Mouse (Mus musculus) embryonic facial prominence, embryonic 10.5 days (tissue): ENCODE data around the gene Cyfip1. TPM values are rescaled to one million over a fixed set of nuclear protein-coding genes. Genes with fewer than 3 reads are reported as not detected.

ENCODE experiments used
- DNase-seq: peaks from one replicate; pipeline ENCODE4 v3.0.0-alpha.2; 2017; ENCODE audit warnings: low spot score
- H3K27ac ChIP-seq: fragments of 300-500 bp; sonication (generic); replicated peaks from 2 replicates; pipeline ENCODE4 v1.5.1; 2016; ENCODE audit warnings: mild to moderate bottlenecking
- H3K27me3 ChIP-seq: fragments of 300-500 bp; sonication (generic); replicated peaks from 2 replicates; pipeline ENCODE4 v1.6.1; 2016; ENCODE audit warnings: low read depth, mild to moderate bottlenecking; ENCODE audit not compliant: poor library complexity, severe bottlenecking
- H3K36me3 ChIP-seq: fragments of 300-500 bp; sonication (generic); replicated peaks from 2 replicates; pipeline ENCODE4 v1.6.1; 2016; ENCODE audit warnings: mild to moderate bottlenecking, moderate library complexity
- H3K4me1 ChIP-seq: fragments of 300-500 bp; sonication (generic); 2 replicates; pipeline ENCODE4 v1.6.1; 2016
- H3K4me3 ChIP-seq: fragments of 300-500 bp; sonication (generic); 2 replicates; pipeline ENCODE4 v1.5.1; 2016; ENCODE audit warnings: mild to moderate bottlenecking, moderate library complexity
- H3K9me3 ChIP-seq: fragments of 300-500 bp; sonication (generic); 2 replicates; pipeline ENCODE4 v1.6.1; 2016; ENCODE audit warnings: mild to moderate bottlenecking
- WGBS: fragments of 180-500 bp; shearing (Covaris S2); methylation state at CpG from one replicate; pipeline ENCODE4 v1.1.7; 2016; 5-methylcytosine and 5-hydroxymethylcytosine counted together
- polyA plus RNA-seq: library from polyadenylated mRNA; unstranded; fragments of >200 nt; fragmentation: Nextera tagmentation; extraction: Ambion mirVana; gene quantifications from 2 replicates; pipeline ENCODE4 v1.2.1, GENCODE M21; 2016

The Cyfip1 gene
- polyA plus RNA-seq, 1 experiment from 2014 or later, result 110 TPM

DNA sequence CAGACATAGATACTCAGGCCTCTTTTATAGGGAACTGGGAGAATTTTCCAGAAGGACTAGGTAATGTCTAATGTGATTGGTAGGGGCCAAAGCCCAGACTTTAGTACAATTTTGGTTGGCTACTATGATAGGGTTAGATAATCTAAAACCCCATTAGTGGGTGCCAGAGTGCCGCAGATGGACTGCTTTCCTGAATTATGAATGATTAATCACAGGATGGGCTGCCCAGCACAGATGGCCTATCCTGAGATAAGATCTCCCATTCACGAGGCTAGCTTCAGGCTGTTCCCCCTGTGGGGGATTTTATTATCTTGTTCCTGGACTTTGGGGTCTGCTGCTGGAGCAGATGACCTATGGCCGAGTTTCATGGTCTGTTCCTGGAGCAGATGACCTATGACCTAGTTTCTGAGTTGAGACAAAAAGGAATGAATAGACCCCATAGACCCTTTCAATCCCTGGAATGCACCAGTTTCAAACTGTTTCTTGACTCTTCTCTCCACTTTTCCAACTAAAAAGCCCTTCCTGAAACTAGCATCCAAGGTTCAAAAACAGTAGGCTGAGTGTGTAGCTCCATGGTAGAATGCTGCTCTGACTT is 125.4 kb downstream of the Cyfip1 start:
- H3K27ac ChIP-seq, result no peak overlapping the region
- peak; percentile 9 for DNase-seq
- H3K4me3 ChIP-seq, result no peak overlapping the region
- no peaks in the 10 kb centered on the region for H3K36me3 ChIP-seq
- H3K9me3 ChIP-seq, result no peaks in the 10 kb centered on the region
- no peaks in the 10 kb centered on the region for H3K27me3 ChIP-seq
- WGBS, result 29% methylated on average over 3 of the region's 3 CpGs
- peaks cover 26% of the 10 kb centered on the region for H3K4me1 ChIP-seq

DNA sequence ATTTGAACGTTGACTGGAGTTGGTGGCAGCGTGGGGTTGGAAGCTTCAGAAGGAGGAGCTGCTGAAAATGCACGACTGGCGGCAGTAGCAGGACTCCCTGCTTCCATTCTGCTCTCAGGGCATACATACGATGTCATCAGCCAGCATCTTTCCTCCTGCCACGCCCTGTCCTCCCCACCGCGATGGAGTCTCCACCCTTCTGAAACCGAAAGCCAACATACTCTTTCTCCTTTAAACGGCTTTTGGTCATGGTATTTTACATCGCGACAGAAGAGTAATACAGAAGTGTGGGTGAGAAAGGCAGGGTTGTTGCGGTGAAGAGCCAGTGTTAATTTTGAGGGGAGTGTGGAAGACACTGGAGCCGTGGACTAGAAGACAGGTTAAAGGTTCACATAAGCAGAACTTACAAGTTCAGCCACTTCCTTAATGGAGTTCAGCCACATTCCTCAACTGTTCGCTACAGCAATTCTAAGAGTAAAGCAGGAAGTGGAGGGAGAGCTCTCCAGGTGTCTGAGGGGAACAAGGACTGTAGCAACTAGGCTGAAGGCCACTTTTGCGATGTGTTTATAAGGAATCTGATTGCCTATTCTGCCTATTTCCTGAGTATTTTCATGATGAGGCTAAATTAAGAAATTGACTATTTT is 126.8 kb downstream of the Cyfip1 start:
- peak overlapping the region; percentile 37; the same call in 1 of the 2 replicates for H3K4me3 ChIP-seq
- H3K9me3 ChIP-seq, result no peaks in the 10 kb centered on the region
- H3K27me3 ChIP-seq, result no peaks in the 10 kb centered on the region
- peaks cover 19% of the 10 kb centered on the region for H3K4me1 ChIP-seq
- DNase-seq, result no peak
- WGBS, result 41% methylated on average over 16 of the region's 16 CpGs
- H3K36me3 ChIP-seq, result no peaks in the 10 kb centered on the region
- no peak overlapping the region for H3K27ac ChIP-seq

DNA sequence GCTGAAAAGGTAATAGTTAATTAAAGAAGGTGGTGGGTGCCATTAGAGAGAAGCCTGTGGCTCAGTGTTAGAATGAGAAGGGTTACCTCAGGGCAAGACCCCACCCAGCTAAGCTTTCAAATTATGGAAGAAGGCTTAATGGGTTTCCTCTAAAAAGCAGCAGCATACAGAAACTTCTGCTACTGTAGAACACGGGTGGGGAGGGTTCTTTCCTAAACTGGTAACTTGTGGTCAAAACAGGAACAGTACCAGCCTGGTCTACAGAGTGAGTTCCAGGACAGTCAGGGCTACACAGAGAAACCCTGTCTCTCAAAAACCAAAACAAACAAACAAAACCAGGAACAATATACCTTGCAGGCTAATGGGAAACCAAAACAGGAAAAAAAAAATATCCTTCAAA is 127.9 kb downstream of the Cyfip1 start:
- 67% methylated on average over 1 of the region's 1 CpGs for WGBS
- H3K4me1 ChIP-seq, result peaks cover 19% of the 10 kb centered on the region

DNA sequence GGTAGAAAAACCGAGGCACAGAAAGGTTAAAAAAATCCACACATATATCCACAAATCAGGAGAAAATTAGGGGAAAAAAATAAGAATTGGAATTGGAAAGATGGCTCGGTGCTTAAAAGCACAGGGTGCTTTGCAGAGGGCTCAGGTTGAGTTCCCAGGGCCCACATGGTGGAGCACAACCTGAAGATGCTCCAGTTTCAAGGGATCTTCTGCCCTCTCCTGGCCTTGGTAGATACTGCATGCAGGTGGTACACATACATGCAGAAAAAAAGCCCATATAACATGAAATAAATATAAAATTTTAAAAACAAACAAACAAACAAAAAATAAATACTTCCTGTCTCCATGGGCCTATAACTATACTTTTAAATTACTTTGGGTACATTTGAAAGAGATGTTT is 132.9 kb downstream of the Cyfip1 start:
- Histone ChIP-seq H3K36me3 (peaks cover 13% of the 10 kb centered on the region), H3K27me3 (no peaks in the 10 kb centered on the region), H3K9me3 (0 out of 2 replicates have a peak, but pooled peaks cover 2% of the 10 kb centered on the region), H3K4me1 (no peaks in the 10 kb centered on the region), H3K27ac (no peak overlapping the region), H3K4me3 (no peak overlapping the region)
- no peak for DNase-seq
- WGBS, result 92% methylated on average over 2 of the region's 2 CpGs

More for the DNA sequence above, 127.9 kb downstream of the Cyfip1 start:
- Histone ChIP-seq H3K36me3 (peaks cover 7% of the 10 kb centered on the region), H3K4me3 (no peak overlapping the region), H3K27ac (no peak overlapping the region), H3K9me3 (0 out of 2 replicates have a peak, but pooled peaks cover under 1% of the 10 kb centered on the region), H3K27me3 (no peaks in the 10 kb centered on the region)
- DNase-seq, result no peak

DNA sequence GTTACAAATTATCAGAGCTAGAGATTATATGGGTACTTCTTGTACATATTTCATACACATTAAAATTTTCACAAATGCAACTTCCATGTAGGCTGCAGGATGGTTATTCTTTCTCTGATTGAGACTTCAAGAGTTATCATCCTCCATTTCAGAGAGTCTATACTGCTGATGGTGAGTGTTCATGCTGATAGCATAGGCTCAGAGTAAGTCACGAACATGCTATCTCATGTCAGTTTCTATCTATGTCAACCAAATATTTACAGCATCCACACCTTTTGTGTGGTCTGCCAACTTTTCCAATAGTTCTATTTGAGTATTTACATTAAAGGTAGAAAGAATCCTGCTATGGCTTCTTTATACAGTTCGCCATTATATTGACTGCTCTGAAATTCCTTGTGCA is 140.0 kb downstream of the Cyfip1 start:
- Histone ChIP-seq H3K27ac (no peak overlapping the region), H3K27me3 (no peaks in the 10 kb centered on the region), H3K4me1 (no peaks in the 10 kb centered on the region), H3K9me3 (no peaks in the 10 kb centered on the region), H3K36me3 (peaks cover 17% of the 10 kb centered on the region), H3K4me3 (no peak overlapping the region)
- 95% methylated on average over 2 of the region's 2 CpGs for WGBS
- no peak for DNase-seq

Other genes starting within 250 kb of the Cyfip1 start
- gene Siglech, start 73.6 kb upstream of the Cyfip1 start, polyA plus RNA-seq, result 0.48 and 1.1 TPM in 2 replicates
- 32.6 and 35.5 TPM in 2 replicates for gene Tubgcp5, start 47.6 kb upstream of the Cyfip1 start, polyA plus RNA-seq
- 42.8 and 44.9 TPM in 2 replicates for gene Nipa2, start 120.7 kb downstream of the Cyfip1 start, polyA plus RNA-seq
- 7.4 and 7.5 TPM in 2 replicates for gene Nipa1, start 178.2 kb downstream of the Cyfip1 start, polyA plus RNA-seq
- 21.0 and 22.1 TPM in 2 replicates for gene Herc2, start 208.5 kb downstream of the Cyfip1 start, polyA plus RNA-seq